Mouse (Mus musculus) heart, adult 18-20 months (tissue): ENCODE measurements around the gene Fam169a. TPM values are rescaled to one million over a fixed set of nuclear protein-coding genes. Genes with fewer than 3 reads are reported as not detected.
A peak's percentile ranks its signal among the peaks of the same experiment; 100 is the strongest.
"Not testable (repeated sequence)": the region's sequence is repeated elsewhere in the genome, so short reads cannot be mapped to it uniquely, and the experiment has no call there.

Experiments
- DNase-seq, 2 experiments: peaks; one replicate each; pipeline ENCODE4 v3.0.0; 2021 to 2022; ENCODE audit warnings: mixed read lengths in 1 of 2
- total RNA-seq, 2 experiments: library from RNA; stranded (reverse); gene quantifications; 2 replicates each; pipeline ENCODE4 v1.2.3; 2021

Gene Fam169a
- total RNA-seq, 2 experiments from 2014 or later, result 0.62 to 0.94 TPM

- DNase-seq, result no peak
Measured at GRCm38 (mm10) chr13:97080201-97080600, 13.1 kb downstream of the Fam169a start.

- no peak for DNase-seq
Measured at GRCm38 (mm10) chr13:97080615-97081014, 13.5 kb downstream of the Fam169a start.

GRCm38 (mm10) chr13:97082432-97082831 lies 15.3 kb downstream of the Fam169a start:
- no peak for DNase-seq

- DNase-seq, result no peak
Measured at GRCm38 (mm10) chr13:97086316-97086715, 19.2 kb downstream of the Fam169a start.

GRCm38 (mm10) chr13:97087421-97087820 lies 20.3 kb downstream of the Fam169a start:
- DNase-seq, result no peak

GRCm38 (mm10) chr13:97088183-97088582 lies 21.1 kb downstream of the Fam169a start:
- no peak for DNase-seq

- DNase-seq, result no peak
Measured at GRCm38 (mm10) chr13:97095726-97096125, 28.6 kb downstream of the Fam169a start.

GRCm38 (mm10) chr13:97099187-97099852 lies 32.2 kb downstream of the Fam169a start, which contains the start of gene Gm6169:
TSS of gene Gm6169 (minus strand) at chr13:97099237.
- peak; percentile 8 to 34 for DNase-seq

GRCm38 (mm10) chr13:97104996-97105395 lies 37.9 kb downstream of the Fam169a start:
- DNase-seq, result no peak

- DNase-seq, result not testable (repeated sequence)
Measured at GRCm38 (mm10) chr13:97107721-97108120, 40.6 kb downstream of the Fam169a start.

GRCm38 (mm10) chr13:97109046-97109445 lies 42.0 kb downstream of the Fam169a start:
- no peak for DNase-seq

- DNase-seq, result no peak
Measured at GRCm38 (mm10) chr13:97121341-97121740, 54.3 kb downstream of the Fam169a start.

GRCm38 (mm10) chr13:97129654-97130053 lies 62.6 kb downstream of the Fam169a start:
- DNase-seq, result not testable (repeated sequence)

- not testable (repeated sequence) for DNase-seq
Measured at GRCm38 (mm10) chr13:97130413-97130812, 63.3 kb downstream of the Fam169a start.

GRCm38 (mm10) chr13:97137466-97138400 lies 70.6 kb downstream of the Fam169a start, which contains the start of the genes Gfm2 and Nsa2:
TSS of gene Gfm2 (plus strand) at chr13:97137937.
TSS of gene Nsa2 (minus strand) at chr13:97137937.
- DNase-seq, result peak; percentile 93

- DNase-seq, result not testable (repeated sequence)
Measured at GRCm38 (mm10) chr13:97138404-97138931, 71.4 kb downstream of the Fam169a start.

GRCm38 (mm10) chr13:97142321-97142720 lies 75.2 kb downstream of the Fam169a start:
- no peak for DNase-seq

- DNase-seq, result peak; percentile 12 to 67
Measured at GRCm38 (mm10) chr13:97145834-97146233, 78.7 kb downstream of the Fam169a start.

GRCm38 (mm10) chr13:97175520-97176264 lies 108.6 kb downstream of the Fam169a start:
- no peak for DNase-seq

GRCm38 (mm10) chr13:97176731-97177130 lies 109.6 kb downstream of the Fam169a start:
- no peak for DNase-seq

- DNase-seq, result no peak
Measured at GRCm38 (mm10) chr13:97178943-97179342, 111.9 kb downstream of the Fam169a start.
